Mouse (Mus musculus) ES-Bruce4 (cell line): ENCODE data around the gene Doxl2.

Experiments
- CTCF ChIP-seq: IDR thresholded peaks from one replicate; pipeline ENCODE4 v1.8.1; 2011; ENCODE audit warnings: low read depth, low read length
- EP300 ChIP-seq: IDR thresholded peaks from 2 replicates; pipeline ENCODE4 v1.6.1; 2011; ENCODE audit warnings: low read depth, low read length; ENCODE audit not compliant: insufficient read depth
- POLR2A ChIP-seq: IDR thresholded peaks from one replicate; pipeline ENCODE4 v1.8.1; 2011; ENCODE audit warnings: low read length; ENCODE audit not compliant: insufficient read depth

GRCm38 (mm10) chr6:48958053-48958452 lies 16.7 kb upstream of the Doxl2 start:
- no peak for TF ChIP-seq CTCF
- no peak for TF ChIP-seq POLR2A
- no peak for TF ChIP-seq EP300
